Mouse (Mus musculus): ENCODE data around the gene Hipk3. TPM values are rescaled to one million over a fixed set of nuclear protein-coding genes. Genes with fewer than 3 reads are reported as not detected.

The Hipk3 gene
- polyA plus RNA-seq, 1 experiment from 2014 or later: 7.2 TPM

GRCm38 (mm10) chr2:104383589-104383988 lies 110.7 kb downstream of the Hipk3 start:
- Histone ChIP-seq H3K4me2 (no peak overlapping the region), H3K9ac (replicated peaks) (no peak overlapping the region), H3K9me3 (replicated peaks) (no peaks in the 10 kb centered on the region), H3K27me3 (replicated peaks) (no peaks in the 10 kb centered on the region), H3K27ac (replicated peaks) (no peak overlapping the region), H3K4me3 (replicated peaks) (no peak overlapping the region), H3K36me3 (no peaks in the 10 kb centered on the region), H3K4me1 (peaks cover 13% of the 10 kb centered on the region)
- 95% methylated on average over 4 of the region's 4 CpGs for WGBS
- ATAC-seq (ENCODE audit: low FRiP score): no peak

DNA sequence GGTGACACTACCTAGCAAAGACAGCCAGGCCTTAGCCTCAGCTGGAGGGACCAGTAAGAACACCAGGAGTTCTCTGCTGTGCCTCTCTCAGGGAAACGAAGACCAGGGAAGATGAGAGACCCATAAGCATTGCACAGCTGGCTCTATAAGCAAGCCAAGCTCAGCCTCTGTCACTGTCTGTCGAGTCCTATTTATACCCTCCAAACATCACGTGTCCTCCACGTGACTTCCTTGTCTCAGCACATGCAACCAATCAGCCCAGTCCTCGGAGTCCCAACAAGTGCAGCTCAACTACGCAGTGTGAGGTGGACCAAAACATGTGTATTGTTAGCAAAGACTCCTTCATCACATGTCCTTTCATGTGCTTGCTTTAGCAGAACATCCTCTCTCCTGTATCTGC lies 111.4 kb downstream of the Hipk3 start:
- Histone ChIP-seq H3K9me3 (replicated peaks) (no peaks in the 10 kb centered on the region), H3K27me3 (replicated peaks) (no peaks in the 10 kb centered on the region), H3K36me3 (no peaks in the 10 kb centered on the region), H3K27ac (replicated peaks) (no peak overlapping the region), H3K9ac (replicated peaks) (no peak overlapping the region), H3K4me1 (peaks cover 13% of the 10 kb centered on the region), H3K4me2 (no peak overlapping the region), H3K4me3 (replicated peaks) (no peak overlapping the region)
- no peak for ATAC-seq (ENCODE audit: low FRiP score)
- WGBS: 92% methylated on average over 6 of the region's 6 CpGs

DNA sequence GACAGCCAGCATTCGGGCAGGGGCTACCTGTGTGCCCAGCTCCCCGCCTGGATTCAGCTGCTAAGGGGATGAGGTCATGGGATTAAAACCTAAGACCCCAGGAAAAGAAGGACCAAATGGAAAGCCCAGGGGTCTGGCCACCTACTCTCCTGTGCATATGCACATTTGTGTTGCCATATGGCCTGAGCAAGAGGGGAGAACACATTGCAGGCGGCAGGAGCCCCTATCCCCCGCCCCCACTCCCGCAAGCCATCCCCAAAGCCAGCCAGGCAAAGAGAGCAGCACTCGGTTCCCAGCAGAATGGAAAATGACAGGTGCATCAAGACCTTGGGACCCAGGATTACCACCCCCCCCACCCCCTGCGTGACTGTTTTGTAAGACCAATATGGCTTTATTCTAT lies 114.9 kb downstream of the Hipk3 start:
- 37% methylated on average over 7 of the region's 7 CpGs for WGBS
- Histone ChIP-seq H3K27ac (replicated peaks) (no peak overlapping the region), H3K4me2 (no peak overlapping the region)

GRCm38 (mm10) chr2:104378791-104379190 lies 115.5 kb downstream of the Hipk3 start:
- no peaks in the 10 kb centered on the region for H3K27me3 ChIP-seq (replicated peaks)
- no peak overlapping the region for H3K9ac ChIP-seq (replicated peaks)
- H3K4me3 ChIP-seq (replicated peaks): no peak overlapping the region
- WGBS: 18% methylated on average over 3 of the region's 3 CpGs
- H3K4me1 ChIP-seq: peaks cover 13% of the 10 kb centered on the region
- ATAC-seq (ENCODE audit: low FRiP score): no peak
- no peak overlapping the region for H3K4me2 ChIP-seq
- no peak overlapping the region for H3K27ac ChIP-seq (replicated peaks)
- no peaks in the 10 kb centered on the region for H3K36me3 ChIP-seq
- H3K9me3 ChIP-seq (replicated peaks): no peaks in the 10 kb centered on the region

More for the DNA sequence above, 114.9 kb downstream of the Hipk3 start:
- Histone ChIP-seq H3K4me1 (peaks cover 13% of the 10 kb centered on the region), H3K36me3 (no peaks in the 10 kb centered on the region), H3K9ac (replicated peaks) (no peak overlapping the region), H3K9me3 (replicated peaks) (no peaks in the 10 kb centered on the region), H3K27me3 (replicated peaks) (no peaks in the 10 kb centered on the region), H3K4me3 (replicated peaks) (no peak overlapping the region)
- no peak for ATAC-seq (ENCODE audit: low FRiP score)

DNA sequence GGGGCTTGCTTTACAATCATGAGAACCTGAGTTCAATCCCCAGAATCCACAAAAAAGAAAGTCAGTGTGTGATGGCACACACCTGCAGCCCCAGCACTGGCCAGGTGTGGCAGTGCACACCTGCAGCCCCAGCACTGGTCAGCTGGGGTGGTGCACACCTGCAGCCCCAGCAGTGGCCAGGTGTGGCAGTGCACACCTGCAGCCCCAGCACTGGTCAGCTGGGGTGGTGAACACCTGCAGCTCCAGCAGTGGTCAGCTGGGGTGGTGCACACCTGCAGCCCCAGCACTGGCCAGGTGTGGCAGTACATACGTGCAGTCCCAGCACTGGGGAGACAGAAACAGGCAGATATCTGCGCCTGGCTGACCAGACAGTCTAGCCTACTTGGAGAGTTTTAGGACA lies 116.3 kb downstream of the Hipk3 start:
- H3K4me3 ChIP-seq (replicated peaks): no peak overlapping the region
- 0 out of 2 replicates have a peak, but pooled peaks have one; percentile 35 for ATAC-seq (ENCODE audit: low FRiP score)
- H3K9me3 ChIP-seq (replicated peaks): no peaks in the 10 kb centered on the region
- no peak overlapping the region for H3K27ac ChIP-seq (replicated peaks)
- no peaks in the 10 kb centered on the region for H3K36me3 ChIP-seq
- peaks cover 13% of the 10 kb centered on the region for H3K4me1 ChIP-seq
- no peaks in the 10 kb centered on the region for H3K27me3 ChIP-seq (replicated peaks)
- 76% methylated on average over 2 of the region's 2 CpGs for WGBS
- no peak overlapping the region for H3K4me2 ChIP-seq
- no peak overlapping the region for H3K9ac ChIP-seq (replicated peaks)

MicroRNAs encoded within 50 kb of the gene (microRNA counts, 519-probe panel; counts per million panel counts)
- not detected for microRNA mmu-miR-1902

Small RNAs within 50 kb of the gene (microRNA-seq; reads per million reads assigned to microRNA genes)
- gene Mir1902: not detected

Other genes starting within 250 kb of the Hipk3 start
- 7.7 and 9.5 TPM in 2 replicates for gene D430041D05Rik, start 83.4 kb downstream of the Hipk3 start, polyA plus RNA-seq (2015; fragmentation: Nextera tagmentation; extraction: Ambion mirVana)
- gene Cstf3, start 96.1 kb upstream of the Hipk3 start, polyA plus RNA-seq (2015; fragmentation: Nextera tagmentation; extraction: Ambion mirVana): 84.4 and 86.5 TPM in 2 replicates
- 52.6 and 60.0 TPM in 2 replicates for gene Tcp11l1, start 217.7 kb upstream of the Hipk3 start, polyA plus RNA-seq (2015; fragmentation: Nextera tagmentation; extraction: Ambion mirVana)
- 0.35 TPM in 1 of 2 replicates, not detected in the other for gene Pin1rt1, start 221.9 kb upstream of the Hipk3 start, polyA plus RNA-seq (2015; fragmentation: Nextera tagmentation; extraction: Ambion mirVana)
- 1.1 and 3.6 TPM in 2 replicates for gene Depdc7, start 248.4 kb upstream of the Hipk3 start, polyA plus RNA-seq (2015; fragmentation: Nextera tagmentation; extraction: Ambion mirVana)